Mouse (Mus musculus): Measurements from ENCODE around the gene Ifi204. TPM values are rescaled to one million over a fixed set of nuclear protein-coding genes. Genes with fewer than 3 reads are reported as not detected.
A peak's percentile ranks its signal among the peaks of the same experiment; 100 is the strongest.
"Not testable (repeated sequence)": the region's sequence is repeated elsewhere in the genome, so short reads cannot be mapped to it uniquely, and the experiment has no call there.

The Ifi204 gene
- 1.2 and 2.0 TPM in 2 replicates for polyA plus RNA-seq (2014; fragmentation: Nextera tagmentation; extraction: Ambion mirVana)

GRCm38 (mm10) chr1:173766848-173767617, at the start of gene Ifi204:
TSS of gene Ifi204 (minus strand) at chr1:173766943.
- H3K9ac ChIP-seq; H3K4me3 ChIP-seq (ENCODE audit: low read depth, low read length); ATAC-seq (ENCODE audit: insufficient read depth); H3K9me3 ChIP-seq (ENCODE audit: low read depth, low read length); H3K36me3 ChIP-seq (ENCODE audit: insufficient read depth); H3K4me1 ChIP-seq (ENCODE audit: insufficient read depth); H3K27ac ChIP-seq (ENCODE audit: low read depth); H3K4me2 ChIP-seq; H3K27me3 ChIP-seq (ENCODE audit: insufficient read depth, low read length): not testable (repeated sequence)
- WGBS = 73% methylated on average over 5 of the region's 5 CpGs
- DNase-seq = peak; percentile 2

GRCm38 (mm10) chr1:173809294-173809693, 42.6 kb upstream of the Ifi204 start:
- WGBS = 70% methylated on average over 2 of the region's 2 CpGs
- H3K4me1 ChIP-seq (ENCODE audit: insufficient read depth); H3K4me2 ChIP-seq; DNase-seq; H3K27me3 ChIP-seq (ENCODE audit: insufficient read depth, low read length); H3K4me3 ChIP-seq (ENCODE audit: low read depth, low read length); H3K27ac ChIP-seq (ENCODE audit: low read depth); H3K9me3 ChIP-seq (ENCODE audit: low read depth, low read length); H3K36me3 ChIP-seq (ENCODE audit: insufficient read depth); H3K9ac ChIP-seq; ATAC-seq (ENCODE audit: insufficient read depth): not testable (repeated sequence)

GRCm38 (mm10) chr1:173802689-173803281, 36.0 kb upstream of the Ifi204 start:
- H3K4me2 ChIP-seq; H3K4me1 ChIP-seq (ENCODE audit: insufficient read depth); DNase-seq; ATAC-seq (ENCODE audit: insufficient read depth); H3K27ac ChIP-seq (ENCODE audit: low read depth); H3K9ac ChIP-seq; H3K4me3 ChIP-seq (ENCODE audit: low read depth, low read length); H3K27me3 ChIP-seq (ENCODE audit: insufficient read depth, low read length); H3K9me3 ChIP-seq (ENCODE audit: low read depth, low read length); H3K36me3 ChIP-seq (ENCODE audit: insufficient read depth): not testable (repeated sequence)
- 49% methylated on average over 2 of the region's 2 CpGs for WGBS

- H3K4me3 ChIP-seq (ENCODE audit: low read depth, low read length); DNase-seq; H3K36me3 ChIP-seq (ENCODE audit: insufficient read depth); H3K27me3 ChIP-seq (ENCODE audit: insufficient read depth, low read length); H3K4me1 ChIP-seq (ENCODE audit: insufficient read depth); H3K27ac ChIP-seq (ENCODE audit: low read depth); H3K4me2 ChIP-seq; H3K9me3 ChIP-seq (ENCODE audit: low read depth, low read length); H3K9ac ChIP-seq; ATAC-seq (ENCODE audit: insufficient read depth): not testable (repeated sequence)
- WGBS = 64% methylated on average over 3 of the region's 3 CpGs
These were observed 35.5 kb upstream of the Ifi204 start for GRCm38 (mm10) chr1:173802207-173802606.

- 86% methylated on average over 2 of the region's 2 CpGs for WGBS
- H3K9me3 ChIP-seq (ENCODE audit: low read depth, low read length); H3K4me1 ChIP-seq (ENCODE audit: insufficient read depth); H3K4me3 ChIP-seq (ENCODE audit: low read depth, low read length); ATAC-seq (ENCODE audit: insufficient read depth); H3K27me3 ChIP-seq (ENCODE audit: insufficient read depth, low read length); H3K27ac ChIP-seq (ENCODE audit: low read depth); DNase-seq; H3K9ac ChIP-seq; H3K36me3 ChIP-seq (ENCODE audit: insufficient read depth); H3K4me2 ChIP-seq: not testable (repeated sequence)
These were observed 35.0 kb upstream of the Ifi204 start for GRCm38 (mm10) chr1:173801791-173802190.

GRCm38 (mm10) chr1:173773457-173773856, 6.7 kb upstream of the Ifi204 start:
- ATAC-seq (ENCODE audit: insufficient read depth); H3K9ac ChIP-seq; DNase-seq; H3K27me3 ChIP-seq (ENCODE audit: insufficient read depth, low read length); H3K4me2 ChIP-seq; H3K9me3 ChIP-seq (ENCODE audit: low read depth, low read length); H3K4me3 ChIP-seq (ENCODE audit: low read depth, low read length); H3K27ac ChIP-seq (ENCODE audit: low read depth); H3K4me1 ChIP-seq (ENCODE audit: insufficient read depth); H3K36me3 ChIP-seq (ENCODE audit: insufficient read depth): not testable (repeated sequence)
- 72% methylated on average over 2 of the region's 3 CpGs for WGBS

GRCm38 (mm10) chr1:173760032-173760431, 6.7 kb downstream of the Ifi204 start:
- DNase-seq; H3K27ac ChIP-seq (ENCODE audit: low read depth); H3K9me3 ChIP-seq (ENCODE audit: low read depth, low read length); H3K9ac ChIP-seq; H3K4me1 ChIP-seq (ENCODE audit: insufficient read depth); H3K36me3 ChIP-seq (ENCODE audit: insufficient read depth); H3K4me3 ChIP-seq (ENCODE audit: low read depth, low read length); H3K27me3 ChIP-seq (ENCODE audit: insufficient read depth, low read length); ATAC-seq (ENCODE audit: insufficient read depth); H3K4me2 ChIP-seq: not testable (repeated sequence)
- WGBS = 94% methylated on average over 4 of the region's 5 CpGs
